Mouse (Mus musculus) kidney, postnatal 10 days (tissue): ENCODE results near the gene Kl.

Experiments
- DNase-seq: peaks from one replicate; pipeline ENCODE4 v3.0.0; 2021; ENCODE audit warnings: mixed read lengths

Gene Kl

DNA sequence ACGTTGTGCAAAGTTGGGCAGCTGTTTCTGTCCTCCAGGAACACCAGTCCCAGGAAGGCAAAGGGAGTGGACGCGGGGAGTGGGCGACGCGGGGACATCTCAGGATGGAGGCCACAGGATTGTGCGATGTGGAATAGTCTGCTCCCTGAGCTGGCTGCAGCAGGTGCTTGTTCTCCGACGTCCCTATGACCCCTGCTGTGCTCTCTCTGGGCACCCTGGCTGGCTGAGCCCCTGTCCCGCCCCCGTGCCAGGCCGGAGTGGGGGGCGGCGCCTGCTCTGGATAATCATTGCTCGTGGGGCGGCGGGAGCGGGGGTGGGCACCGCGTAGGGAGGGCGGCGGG, at the start of gene Kl:
TSS of gene Kl (plus strand) at position 280 of the 341 bp plus-strand sequence.
- no peak for DNase-seq

DNA sequence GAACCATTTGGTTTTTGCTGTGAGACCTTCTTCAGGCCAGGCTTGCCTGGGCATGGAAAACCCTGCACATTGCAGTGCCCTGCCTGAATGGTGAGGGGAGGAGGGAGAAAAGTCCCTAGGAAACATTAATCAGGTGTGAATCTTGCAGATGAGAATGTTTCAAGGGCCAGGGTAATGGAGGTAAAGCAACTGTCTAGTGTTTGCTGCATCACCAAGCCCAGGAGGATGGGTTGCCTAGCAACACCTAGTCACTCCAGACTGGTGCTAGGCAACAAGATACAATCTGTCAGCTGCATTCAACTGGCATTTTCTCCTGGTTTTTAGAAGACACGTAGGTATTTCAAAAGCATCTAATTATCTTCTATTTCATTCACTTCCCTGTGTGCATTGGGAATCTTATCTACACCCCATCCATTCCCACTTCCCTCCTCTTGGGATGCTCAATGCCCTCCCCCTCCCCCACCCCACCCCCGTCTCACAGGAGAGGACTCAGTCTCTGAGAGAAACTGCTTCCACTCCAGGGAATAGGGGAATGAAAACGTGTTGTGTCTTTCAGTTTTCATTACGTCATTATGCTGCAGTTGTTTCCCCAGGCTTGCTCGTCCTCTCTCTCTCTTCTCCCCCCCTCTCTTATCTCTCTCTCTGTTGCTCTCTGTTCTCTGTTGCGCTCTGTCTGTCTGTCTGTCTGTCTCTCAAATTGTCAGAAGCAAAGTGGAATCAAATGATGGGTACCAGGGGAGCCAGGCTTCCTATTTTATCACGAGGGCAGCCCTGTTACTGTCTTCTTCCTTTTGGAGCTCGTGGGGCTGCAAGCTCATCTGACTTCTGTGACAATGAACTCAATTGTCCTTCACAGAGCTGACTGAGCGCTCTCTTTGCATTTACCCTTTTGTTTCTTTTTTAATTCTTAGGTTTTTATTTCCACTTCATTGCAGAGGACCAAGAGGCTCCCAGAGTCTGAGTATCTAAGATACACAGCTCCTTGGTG, 46.1 kb upstream of the Kl start:
- DNase-seq: no peak

DNA sequence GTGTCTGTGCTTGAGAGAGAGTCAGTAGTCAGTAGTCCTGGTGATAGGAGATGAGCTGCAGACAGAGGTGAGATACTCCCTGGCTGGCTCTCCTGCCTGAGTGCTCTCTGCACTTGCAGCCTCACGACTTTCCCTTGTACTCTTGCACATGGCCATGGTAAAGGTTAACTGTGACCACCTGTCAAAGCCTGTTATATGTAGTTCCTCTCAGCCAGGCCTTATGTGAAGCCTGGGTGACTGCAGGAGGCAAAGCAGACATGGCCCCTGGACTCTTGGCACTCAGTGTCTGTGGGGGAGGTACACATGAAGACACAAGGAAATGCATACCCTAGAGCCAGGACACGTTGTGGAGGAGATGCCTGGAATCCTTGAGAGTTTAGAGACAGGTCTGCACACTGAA, 40.3 kb upstream of the Kl start:
- peak; percentile 64 for DNase-seq

DNA sequence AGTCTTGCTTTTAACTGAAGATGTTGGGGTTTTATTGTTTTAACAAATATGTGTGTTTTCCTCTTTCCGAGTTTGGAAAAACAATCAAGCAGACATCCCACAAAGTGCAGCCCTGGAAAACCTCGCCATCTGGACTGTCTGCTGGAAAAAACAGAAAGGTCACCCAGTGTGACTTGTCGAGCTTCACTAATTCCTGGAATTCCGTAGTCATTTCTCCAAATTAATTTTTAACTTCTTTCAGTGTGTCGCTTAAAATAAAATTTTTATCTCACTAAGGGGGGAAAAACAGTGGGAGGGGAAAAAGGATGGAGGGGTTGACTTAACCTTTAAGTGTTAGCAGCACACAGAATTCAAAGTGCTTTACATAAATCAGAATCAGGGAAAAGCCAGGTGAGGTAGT, 39.8 kb upstream of the Kl start:
- peak; percentile 68 for DNase-seq

DNA sequence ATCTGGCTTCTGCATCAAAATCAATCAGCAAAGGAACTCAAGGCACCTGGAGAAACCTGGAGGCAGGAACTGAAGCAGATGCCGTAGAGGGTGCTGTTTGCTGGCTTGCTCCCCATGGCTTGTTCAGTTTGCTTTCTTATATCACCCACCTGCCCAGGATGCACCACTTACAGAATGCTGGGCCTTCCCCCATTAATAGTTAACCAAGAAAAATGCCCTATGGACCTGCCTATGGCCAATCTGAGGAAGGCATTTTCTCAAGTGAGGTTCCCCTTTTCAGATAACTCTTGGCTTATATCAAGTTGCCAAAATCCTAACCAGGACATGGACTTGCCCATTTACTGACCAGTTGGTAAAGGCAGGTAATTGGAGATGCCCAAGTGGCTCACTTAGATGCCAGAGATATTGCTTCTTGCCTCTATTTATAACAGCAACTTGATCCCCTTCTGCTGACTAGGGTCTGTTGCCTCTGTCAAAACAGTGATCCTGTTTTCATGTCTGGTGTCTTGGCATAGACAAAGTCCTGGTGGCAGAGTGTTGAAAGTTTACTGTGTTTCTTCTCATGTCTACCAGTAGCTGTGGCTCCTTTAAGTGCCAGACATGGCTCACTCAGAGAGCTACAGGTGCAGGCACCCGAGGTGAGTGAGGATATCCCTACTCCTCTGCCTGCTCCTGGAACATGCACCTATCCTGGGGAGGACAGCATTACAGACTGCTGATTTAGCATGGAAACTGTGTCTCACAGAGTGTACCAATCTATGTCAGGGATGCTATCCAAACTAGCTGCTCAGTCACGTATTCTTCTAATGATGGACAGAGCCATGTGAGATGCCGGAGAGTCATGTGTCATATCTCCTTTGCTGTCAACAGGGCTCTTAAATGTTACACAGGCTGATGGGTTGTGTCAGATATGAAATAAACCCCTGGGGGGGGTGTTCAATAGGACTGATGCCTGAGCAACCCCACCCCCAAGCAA, 37.0 kb upstream of the Kl start:
- DNase-seq: peak; percentile 35

DNA sequence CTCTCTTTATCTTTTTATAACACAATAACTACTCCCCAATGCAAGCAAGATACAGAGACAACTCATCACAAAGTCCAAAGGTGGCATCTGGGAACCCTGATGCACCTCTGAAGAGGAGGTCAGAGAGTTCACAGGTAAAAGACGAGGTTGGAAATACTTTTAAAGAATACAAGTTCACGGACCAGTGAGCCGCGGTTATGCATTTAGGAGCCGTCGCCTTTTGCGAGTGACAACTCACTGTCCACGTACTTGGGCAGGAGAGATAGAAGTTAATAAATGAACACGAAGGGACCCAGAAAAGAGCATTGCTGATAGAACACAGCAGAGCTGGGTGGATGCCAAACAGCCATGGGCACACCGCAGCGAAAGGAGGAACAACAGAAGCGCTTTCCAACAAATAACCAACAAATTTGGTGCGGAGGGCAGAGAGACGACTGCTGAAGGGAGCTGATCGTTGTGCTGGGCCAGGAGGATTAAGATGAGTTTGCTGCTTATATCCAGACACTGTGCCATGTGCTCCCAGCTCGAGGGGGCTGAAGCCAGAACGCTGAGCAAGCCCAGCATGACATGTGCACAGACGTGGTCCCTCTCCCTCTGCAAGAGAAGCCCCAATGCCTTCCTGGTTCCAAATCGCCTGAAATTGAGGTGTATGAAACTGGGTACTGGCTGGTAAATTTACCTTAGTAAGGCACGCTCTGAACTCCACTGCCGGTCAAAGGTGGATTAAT, 35.1 kb upstream of the Kl start:
- DNase-seq: peak; percentile 72

DNA sequence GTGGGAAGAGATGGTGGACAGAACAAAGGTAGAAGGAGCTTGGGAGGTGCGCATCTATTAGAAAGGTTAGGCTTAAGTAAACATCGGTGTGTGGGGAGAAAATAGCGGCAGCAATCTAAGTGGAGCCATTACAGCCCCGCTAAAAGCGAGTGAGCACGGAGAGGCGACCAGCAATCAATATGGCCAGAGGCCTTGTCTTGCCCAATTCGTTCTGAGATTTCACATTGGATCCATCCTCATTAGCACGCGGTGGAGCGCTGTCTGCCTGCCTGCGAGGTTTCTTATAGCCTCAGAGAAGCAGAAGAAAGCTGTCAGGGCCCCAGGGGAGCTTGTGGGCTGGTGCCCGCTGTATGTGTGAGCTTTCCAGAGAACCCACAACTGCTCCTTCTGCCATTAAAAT, 33.8 kb upstream of the Kl start:
- DNase-seq: no peak

DNA sequence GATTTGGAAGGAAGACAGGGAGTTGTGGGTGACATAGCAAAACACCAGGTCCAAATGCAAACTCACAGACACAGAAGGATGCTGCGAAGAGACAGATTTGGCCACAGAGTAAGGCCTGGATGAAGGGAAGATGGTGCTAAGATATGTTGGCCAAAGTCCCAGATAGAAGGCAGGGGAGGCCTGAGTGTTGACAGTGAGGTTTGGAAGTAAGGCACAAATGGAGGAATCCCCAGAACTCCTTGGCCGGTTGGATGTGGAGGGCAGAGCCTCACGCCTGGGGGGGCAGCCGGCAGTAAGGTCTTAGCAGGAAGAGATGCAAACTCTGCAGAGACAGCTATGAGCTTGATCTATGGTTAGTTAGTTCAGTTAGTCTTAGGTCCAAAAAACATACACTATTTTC, 33.1 kb upstream of the Kl start:
- no peak for DNase-seq

DNA sequence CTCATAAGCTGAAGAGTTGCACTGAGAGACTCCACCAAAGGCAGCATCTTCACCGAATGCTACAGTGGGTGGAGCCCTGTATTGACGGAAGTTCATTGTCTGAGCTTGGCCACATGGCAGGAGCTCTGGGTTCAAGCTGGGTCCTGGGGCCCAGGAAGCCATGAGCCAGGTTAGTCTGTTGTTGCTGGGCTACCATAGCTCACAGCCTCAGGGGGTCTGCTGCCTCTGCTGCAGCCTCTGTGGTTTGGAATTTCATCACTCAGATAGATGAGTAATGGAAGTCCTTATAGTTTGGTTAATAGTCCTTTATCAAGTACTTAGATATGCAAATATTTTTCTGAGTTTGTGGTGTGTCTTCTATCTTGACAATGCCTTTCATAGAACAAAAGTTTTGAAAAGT, 32.4 kb upstream of the Kl start:
- DNase-seq: no peak

DNA sequence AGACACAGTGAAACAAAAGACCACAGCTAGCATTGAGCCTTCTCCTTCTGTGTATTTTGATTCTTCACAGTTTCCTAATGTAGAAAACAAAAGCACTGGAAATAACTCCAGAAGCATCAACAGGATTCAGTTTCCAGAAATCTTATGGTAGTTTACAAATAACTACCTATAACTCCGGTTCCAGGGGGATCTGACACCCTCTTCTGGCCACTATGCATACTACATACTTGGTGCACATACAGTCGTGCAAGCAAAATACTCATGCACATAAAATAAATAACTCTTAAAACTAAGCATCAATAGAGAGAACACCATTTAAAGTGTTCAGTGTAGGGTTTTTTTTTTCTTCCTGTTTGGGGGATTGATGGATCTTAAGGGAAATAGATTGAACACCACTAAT, 23.0 kb upstream of the Kl start:
- DNase-seq: no peak

DNA sequence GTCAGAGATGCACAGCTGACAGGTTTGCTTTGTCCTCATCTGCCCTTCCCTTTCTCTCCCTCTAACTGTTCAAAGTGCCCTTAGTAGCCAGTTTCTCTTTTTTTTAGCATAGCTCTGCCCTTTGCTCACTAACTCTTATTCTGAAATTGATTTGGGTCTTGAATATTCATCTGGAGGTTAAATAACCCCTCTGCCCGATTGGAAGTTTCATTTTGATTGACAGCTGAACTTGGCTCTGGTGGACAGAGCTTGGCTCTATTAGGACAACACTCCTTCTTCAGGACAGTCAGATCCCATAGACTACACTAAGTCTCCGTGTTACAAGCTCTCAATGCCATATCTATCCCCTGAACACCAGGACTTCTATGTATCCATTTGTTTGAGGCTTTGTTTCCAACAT, 19.8 kb upstream of the Kl start:
- no peak for DNase-seq

DNA sequence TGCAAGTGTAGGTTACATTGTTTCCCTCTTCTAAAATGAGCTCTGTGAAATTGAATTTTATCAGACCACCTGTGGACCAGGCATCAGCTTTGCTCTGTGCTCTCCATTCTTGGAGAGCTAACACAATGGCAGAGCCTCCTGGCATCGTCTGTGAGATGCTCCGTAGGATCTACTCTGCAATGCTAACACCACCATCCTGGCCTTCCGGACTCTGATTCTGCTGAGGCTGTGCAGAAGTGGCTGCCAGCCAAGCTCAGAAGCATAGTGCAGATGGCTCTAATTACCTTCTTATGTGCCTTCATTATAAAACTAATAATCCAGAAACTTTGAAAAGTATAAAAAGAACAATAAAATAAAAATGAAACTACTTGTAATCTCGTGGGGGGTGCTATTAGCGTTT, 16.2 kb upstream of the Kl start:
- no peak for DNase-seq

DNA sequence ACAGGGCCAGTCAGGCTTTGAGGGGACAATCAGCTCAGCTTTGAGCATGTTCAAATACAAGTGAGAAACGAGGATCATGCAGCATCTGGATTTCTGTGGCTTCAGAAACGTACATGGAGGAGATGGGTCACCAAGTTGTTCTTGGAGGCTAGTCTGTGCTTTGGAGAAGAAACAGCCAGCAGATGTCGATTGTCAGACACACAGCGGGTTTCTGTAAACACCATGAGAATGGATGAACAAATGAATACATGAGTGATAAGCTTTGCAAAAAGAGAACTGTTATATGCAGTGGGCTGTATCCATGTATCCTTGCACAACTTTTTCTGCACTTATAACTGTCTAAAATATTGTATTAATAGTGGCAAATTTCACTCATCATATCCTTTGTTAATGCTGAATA, 15.6 kb upstream of the Kl start:
- no peak for DNase-seq

DNA sequence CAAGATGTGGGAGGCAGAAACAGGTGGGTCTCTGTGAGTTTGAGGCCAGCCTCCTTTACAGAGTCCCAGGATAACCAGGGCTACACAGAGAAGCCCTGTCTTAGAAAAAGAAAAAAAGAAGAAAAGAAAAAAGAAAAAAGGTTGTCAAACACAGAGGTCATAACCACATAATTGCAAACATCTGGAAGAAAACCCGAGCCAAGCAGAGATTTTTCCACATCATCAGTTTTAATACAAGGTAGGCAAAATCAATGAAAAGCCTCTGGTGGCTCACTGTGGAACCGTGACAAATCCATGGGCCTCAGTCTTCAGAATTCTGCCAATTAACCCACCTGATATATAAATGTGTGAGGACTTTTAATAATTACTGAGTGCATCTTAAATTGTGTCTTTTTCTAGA, 14.9 kb upstream of the Kl start:
- no peak for DNase-seq

DNA sequence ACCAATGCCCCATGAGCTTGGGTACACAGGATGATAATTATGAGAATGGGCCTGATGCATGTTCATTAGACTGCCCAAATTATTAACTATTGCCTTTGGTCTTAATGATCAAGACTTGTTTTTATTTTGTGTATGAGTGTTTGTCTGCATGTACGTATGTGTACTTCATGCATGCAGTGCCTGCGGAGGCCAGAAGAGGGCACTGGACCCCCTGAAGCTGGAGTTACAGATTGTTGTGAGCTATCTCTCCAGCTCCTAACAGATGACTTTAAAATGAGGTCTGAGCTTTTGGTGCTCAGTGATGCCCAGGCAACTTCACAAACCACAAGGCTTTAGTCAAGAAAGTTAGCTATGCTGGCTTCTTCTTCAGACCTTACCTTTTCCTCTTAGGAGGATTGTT, 6.8 kb upstream of the Kl start:
- no peak for DNase-seq

DNA sequence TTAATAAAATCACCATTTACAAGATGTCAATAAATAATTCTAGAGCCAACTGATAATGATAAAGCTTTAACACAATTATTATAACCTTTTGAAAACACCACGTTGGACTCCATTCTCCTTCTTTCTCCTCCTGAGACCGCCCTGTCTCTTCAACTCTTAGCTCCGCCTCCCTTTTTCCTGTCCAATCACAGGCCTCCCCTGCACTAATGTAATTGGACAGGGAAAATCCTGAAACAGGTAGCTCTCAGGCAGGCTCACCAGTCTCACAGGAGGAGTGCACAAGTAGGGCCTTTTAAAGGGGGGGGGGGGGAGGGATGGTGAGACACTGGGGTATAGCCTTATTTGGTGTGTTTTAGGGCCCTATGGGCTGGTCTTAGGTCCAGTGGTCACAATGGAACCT, 3.3 kb upstream of the Kl start:
- DNase-seq: no peak

DNA sequence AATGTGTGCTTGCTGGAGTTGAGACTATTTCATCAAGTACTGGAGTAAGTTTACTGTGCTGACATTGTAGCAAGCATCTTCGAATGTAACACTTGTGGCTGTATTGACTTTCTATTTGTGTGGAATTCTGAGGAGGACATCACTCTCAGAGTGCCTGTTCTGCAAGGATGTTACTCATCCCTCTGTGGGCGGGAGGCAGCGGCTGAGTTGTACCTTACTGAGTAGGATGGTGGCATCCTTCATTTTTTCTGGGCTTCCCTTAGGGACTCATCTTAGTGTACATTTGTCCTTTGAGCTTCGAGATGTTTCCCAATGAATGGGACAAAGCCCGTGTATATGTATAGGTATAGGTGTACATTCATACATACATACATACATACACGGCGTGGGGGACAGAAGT, 1.1 kb upstream of the Kl start:
- DNase-seq: no peak

DNA sequence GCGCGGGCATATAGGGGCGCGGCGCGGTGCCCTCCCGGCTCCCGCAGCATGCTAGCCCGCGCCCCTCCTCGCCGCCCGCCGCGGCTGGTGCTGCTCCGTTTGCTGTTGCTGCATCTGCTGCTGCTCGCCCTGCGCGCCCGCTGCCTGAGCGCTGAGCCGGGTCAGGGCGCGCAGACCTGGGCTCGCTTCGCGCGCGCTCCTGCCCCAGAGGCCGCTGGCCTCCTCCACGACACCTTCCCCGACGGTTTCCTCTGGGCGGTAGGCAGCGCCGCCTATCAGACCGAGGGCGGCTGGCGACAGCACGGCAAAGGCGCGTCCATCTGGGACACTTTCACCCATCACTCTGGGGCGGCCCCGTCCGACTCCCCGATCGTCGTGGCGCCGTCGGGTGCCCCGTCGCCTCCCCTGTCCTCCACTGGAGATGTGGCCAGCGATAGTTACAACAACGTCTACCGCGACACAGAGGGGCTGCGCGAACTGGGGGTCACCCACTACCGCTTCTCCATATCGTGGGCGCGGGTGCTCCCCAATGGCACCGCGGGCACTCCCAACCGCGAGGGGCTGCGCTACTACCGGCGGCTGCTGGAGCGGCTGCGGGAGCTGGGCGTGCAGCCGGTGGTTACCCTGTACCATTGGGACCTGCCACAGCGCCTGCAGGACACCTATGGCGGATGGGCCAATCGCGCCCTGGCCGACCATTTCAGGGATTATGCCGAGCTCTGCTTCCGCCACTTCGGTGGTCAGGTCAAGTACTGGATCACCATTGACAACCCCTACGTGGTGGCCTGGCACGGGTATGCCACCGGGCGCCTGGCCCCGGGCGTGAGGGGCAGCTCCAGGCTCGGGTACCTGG, 488 bp downstream of the Kl start:
- DNase-seq: peak; percentile 81

DNA sequence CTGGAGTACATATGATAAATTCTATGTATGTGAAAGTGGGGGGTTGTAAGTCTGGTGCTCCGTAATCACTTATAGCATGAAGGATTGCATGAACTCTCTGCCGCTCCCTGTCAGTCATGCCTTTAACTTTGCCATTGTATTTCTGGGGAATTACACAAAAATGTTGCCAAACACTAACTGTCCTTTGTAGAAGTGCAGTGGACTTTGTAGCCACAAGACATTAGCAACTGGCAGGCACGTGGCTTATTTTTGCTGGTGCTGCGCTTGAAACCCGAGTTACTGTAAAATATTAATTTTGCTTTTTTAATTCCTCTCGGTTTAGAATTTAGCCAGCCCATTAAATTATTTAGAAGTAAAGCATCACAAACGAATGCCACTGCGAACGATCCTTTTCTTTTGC, 2.4 kb downstream of the Kl start:
- peak; percentile 43 for DNase-seq

DNA sequence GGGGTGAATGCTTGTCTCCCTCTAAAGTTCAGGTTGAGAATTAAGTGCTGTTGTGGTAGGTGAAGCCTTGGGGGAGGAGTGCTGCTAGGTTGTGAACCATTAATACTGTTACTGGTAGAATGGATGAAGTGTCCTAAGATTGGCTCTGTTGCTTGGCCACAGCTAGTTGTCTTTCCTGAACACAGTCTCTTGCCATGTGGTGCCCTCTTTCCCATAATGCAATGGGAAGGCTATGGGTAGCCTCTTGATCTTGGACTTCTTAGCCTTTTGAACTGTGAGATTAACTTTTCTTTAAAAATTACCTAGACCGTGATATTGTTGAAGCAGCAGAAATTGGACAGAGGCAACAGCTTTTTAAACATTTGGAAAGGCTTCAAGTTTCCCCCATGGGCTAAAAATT, 7.5 kb downstream of the Kl start:
- no peak for DNase-seq

DNA sequence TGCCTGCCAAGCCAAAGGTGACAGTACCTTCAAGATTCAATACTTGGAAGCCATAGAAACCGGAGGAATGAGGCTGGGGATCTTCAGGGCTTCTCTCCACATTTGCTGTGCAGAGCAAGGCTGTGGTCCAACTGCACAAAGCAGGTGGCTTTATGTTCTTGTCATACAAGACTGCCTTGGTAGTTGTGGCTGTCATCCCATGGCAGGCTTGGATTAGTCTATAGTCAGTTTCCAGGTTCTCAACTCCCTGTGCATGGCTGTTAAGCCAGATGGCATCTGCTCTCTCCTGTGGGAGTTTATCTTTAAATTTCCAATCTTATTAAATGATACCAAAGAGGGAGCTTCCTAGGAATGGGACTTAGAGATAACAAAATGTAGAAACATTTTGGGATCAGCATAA, 9.2 kb downstream of the Kl start:
- no peak for DNase-seq

DNA sequence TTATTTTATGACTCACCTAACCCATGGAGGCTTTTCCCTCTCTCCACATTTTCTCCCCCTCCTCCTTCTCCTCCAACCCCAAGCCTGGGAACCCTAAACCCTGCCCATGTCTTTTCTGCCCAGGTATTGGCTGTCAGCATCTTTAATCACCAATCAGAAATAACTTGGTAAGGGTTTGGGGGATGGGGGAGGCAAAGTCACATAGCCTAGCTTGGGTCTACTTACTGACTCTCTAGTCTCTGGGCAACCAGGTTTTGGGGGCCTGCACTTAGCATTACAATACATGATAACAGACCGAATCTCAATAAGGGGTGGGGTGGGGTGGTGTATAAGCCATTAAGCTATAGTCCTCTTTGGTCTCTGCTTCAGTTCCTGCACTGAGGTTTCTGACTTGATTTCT, 10.3 kb downstream of the Kl start:
- DNase-seq: no peak
